Mouse (Mus musculus): ENCODE data around the gene Coro1b.

DNA sequence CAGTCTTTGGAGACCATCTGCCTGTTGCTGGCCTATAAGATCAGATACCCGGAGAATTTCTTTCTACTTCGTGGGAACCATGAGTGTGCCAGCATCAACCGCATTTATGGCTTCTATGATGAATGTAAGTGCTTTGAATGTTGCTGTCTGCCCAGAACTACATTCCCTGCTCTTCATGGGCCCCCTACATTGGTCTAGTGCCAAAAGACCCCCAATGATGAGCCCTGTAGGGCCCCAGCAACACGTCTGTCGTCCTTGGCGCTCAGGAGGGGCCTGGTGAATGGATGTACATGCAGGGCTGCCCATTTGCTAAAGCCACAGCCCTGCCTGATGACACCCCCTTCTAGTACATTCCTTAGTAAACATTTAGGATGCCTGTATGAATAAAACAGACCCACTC is 44.7 kb downstream of the Coro1b start:
- no peak for TF ChIP-seq CTCF (IDR thresholded peaks at IDR 0.05; ENCODE audit: low read depth)
- no peak for TF ChIP-seq EP300 (IDR thresholded peaks at IDR 0.05; ENCODE audit: low read depth)

Measured in liver, postnatal 0 days (tissue).